In the genomic region with DNA sequence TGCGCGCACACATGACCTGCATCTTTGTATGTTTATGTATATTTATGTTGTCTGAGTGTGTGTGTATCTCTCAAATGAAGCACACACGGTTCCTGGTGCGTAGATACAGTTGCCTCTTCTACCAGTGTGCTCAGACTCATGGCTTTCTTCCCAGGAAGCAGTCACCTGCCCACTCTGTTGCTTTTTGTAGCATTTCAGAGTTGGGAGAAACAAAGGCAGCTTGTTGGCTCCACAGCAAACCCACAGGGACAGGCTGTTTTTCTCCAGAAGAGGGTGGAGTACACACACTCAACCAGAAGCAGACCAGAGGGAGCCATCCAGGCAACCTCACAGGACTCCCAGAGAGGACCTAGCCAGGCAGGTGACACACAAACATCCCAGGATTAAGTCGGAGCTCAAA, we compare ENCODE assay signal across 21 mouse cellular contexts. TPM values are rescaled to one million over a fixed set of nuclear protein-coding genes. Genes with fewer than 3 reads are reported as not detected.
DNase-seq lines count a peak whose midpoint lies in the region; ATAC-seq and TF ChIP-seq lines count a peak whose summit lies in the region.
"Had no signal": no experiment of that assay in that cellular context is flagged by ENCODE, and none has a peak within 500 bp of the region (broad histone marks: within the 10 kb centered on the region; RNA-seq: fewer than 3 reads in every experiment).

No protein-coding gene starts in this region.

- peak; percentile 21 for DNase-seq in gastrocnemius, adult 2 months
- DNase-seq in gastrocnemius, postnatal 36 days, result no peak
- peak; percentile 27 to 50 for DNase-seq in left cerebral cortex, adult 18-20 months (ENCODE audit: low spot score in 2 of 2)
- DNase-seq in left cerebral cortex, adult 11 months (ENCODE audit: low spot score), result no peak
- peak; percentile 50 to 67 for DNase-seq in layer of hippocampus, adult 2 months (ENCODE audit: low spot score in 2 of 2)
- DNase-seq in naive thymus-derived CD4-positive, alpha-beta T cell, adult 2 months (ENCODE audit: low read depth), result peak; percentile 13
- DNase-seq in adrenal gland, postnatal 14 days, result no peak
- DNase-seq: cerebellum, adult 11 months; cerebellum, postnatal 36 days; heart, adult 2 months; kidney, postnatal 10 days had no signal

- no peak for ATAC-seq in CD4-positive, CD25-positive, alpha-beta regulatory T cell, adult 4 months
- ATAC-seq: intestine, postnatal 0 days; liver, embryonic 12.5 days; Patski had no signal

- H3K4me3 ChIP-seq in gastrocnemius, adult 2 months, result no peak overlapping the region
- no peak overlapping the region for H3K4me3 ChIP-seq in layer of hippocampus, adult 2 months
- H3K4me3 ChIP-seq: embryonic facial prominence, embryonic 10.5 days; erythroblast, embryonic 14.5 days; heart, adult 2 months; hindbrain, embryonic 13.5 days; limb, embryonic 10.5 days; liver, embryonic 12.5 days; megakaryocyte, embryonic 14.5 days had no signal

- peak overlapping the region; percentile 74 for H3K27ac ChIP-seq in gastrocnemius, adult 2 months
- peak overlapping the region; percentile 85 for H3K27ac ChIP-seq in layer of hippocampus, adult 2 months
- H3K27ac ChIP-seq: embryonic facial prominence, embryonic 10.5 days; heart, adult 2 months; hindbrain, embryonic 13.5 days; limb, embryonic 10.5 days; liver, embryonic 12.5 days had no signal

- intact Hi-C loops in gastrocnemius, adult 2 months (cut with DNase I), result no loop called here
- intact Hi-C loops in gastrocnemius, postnatal 36 days (cut with DNase I), result no loop called here

- no peak for TF ChIP-seq CTCF in gastrocnemius, adult 2 months (IDR thresholded peaks at IDR 0.05)
- peak; percentile 43 for TF ChIP-seq CTCF in layer of hippocampus, adult 2 months (conservative IDR thresholded peaks at IDR 0.05)

RNA-seq across cellular contexts. Expression of gene Tigit, which starts 38.0 kb away (rescaled TPM):
- total RNA-seq in gastrocnemius, adult 2 months (2021), result not detected
- not detected for total RNA-seq in gastrocnemius, postnatal 36 days (2021)
- not detected for total RNA-seq in left cerebral cortex, adult 18-20 months (2021)
- total RNA-seq in layer of hippocampus, adult 2 months (2021), result not detected
- total RNA-seq in adrenal gland, postnatal 14 days (2021), result 0.41 TPM in 1 of 2 replicates, not detected in the other
- polyA plus RNA-seq in CD4-positive, CD25-positive, alpha-beta regulatory T cell, adult 4 months (2017; shearing (Covaris generic)), result 100 to 1,000 TPM; 309 to 452 TPM
- total RNA-seq: heart, adult 2 months had no signal
- polyA plus RNA-seq: embryonic facial prominence, embryonic 10.5 days; erythroblast, embryonic 14.5 days; hindbrain, embryonic 13.5 days; intestine, postnatal 0 days; limb, embryonic 10.5 days; liver, embryonic 12.5 days; lung, embryonic 16.5 days; Patski had no signal

Comparison
In these comparisons a context has a peak if more than half of its experiments do, and no peak if none do; other contexts are left out.
1. DNase-seq: peak in gastrocnemius, adult 2 months (single experiment), left cerebral cortex, adult 18-20 months (2 of 2), layer of hippocampus, adult 2 months (2 of 2) and naive thymus-derived CD4-positive, alpha-beta T cell, adult 2 months (single experiment); none in gastrocnemius, postnatal 36 days (0 of 2), left cerebral cortex, adult 11 months (single experiment) and adrenal gland, postnatal 14 days (single experiment).